Mouse (Mus musculus): Measurements from ENCODE around the gene H2-M10.2.
A peak's percentile ranks its signal among the peaks of the same experiment; 100 is the strongest.
"Not testable (repeated sequence)": the region's sequence is repeated elsewhere in the genome, so short reads cannot be mapped to it uniquely, and the experiment has no call there.

Gene H2-M10.2

DNA sequence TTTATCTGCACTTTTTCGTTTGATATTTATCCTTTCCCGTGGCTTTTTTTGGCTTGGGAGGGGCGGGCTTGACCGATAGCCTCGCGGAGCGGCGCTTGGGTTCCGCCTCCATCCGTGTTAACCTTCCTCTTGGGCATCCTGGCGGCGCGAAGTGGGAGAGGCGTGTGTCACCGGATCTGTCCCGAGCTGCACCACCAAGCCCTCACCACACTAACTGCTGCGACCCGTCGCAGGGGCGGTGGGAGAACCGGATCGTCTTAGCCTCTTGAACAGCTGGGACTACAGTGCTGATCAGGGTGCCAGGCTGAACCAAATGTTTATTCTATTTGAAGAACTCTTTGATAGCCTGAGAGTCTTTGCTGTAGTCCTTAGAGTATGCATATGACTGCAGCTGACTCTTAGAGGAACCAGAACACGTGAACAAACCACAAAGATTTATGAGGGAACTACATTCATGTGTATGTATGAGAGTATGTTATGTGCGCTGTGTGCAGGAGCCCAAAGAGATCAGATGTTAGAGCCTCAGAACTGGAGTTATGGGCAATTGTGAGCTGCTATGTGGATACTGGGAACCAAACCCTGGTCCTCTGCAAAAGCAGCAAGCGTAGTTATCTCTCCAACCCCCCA is 33.9 kb downstream of the H2-M10.2 start:
- no peak for DNase-seq (ENCODE audit: low spot score)

DNA sequence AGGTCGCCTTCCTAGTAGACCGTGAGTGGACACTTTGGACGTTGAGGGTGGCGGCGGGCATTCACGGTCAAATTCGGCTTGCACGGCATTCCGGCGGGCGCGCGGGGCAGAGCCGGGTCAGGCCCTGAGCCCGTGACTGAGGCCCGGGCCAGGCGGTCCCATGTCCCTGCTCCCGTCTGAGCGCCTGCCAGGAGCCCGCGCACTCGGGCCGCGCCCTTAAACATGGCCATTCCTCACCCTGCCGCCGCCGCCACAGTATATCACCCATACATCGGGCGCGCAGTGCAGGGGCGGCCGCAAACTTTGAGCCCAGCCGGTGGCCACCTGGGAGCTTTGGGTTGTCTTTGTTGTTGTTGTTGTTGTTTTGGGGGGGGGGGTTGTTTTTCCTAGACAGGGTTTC is 37.4 kb downstream of the H2-M10.2 start:
- DNase-seq (ENCODE audit: low spot score), result no peak

DNA sequence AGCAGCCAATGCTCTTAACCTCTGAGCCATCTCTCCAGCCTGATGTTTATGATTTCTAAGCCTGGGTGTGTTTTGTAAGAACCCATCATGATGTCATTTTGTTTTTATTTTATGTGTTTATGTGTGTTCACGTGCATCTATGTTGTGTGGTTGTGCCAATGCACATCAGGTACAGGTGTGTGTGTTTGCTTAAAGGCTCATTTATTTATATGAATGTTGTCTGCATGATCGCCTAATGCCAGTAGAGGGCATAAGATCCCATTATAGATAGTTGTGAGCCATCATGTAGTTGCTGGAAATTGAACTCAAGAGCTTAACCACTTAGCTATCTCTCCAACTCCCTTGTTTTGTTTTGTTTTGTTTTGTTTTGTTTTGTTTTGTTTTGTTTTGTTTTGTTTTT is 40.5 kb downstream of the H2-M10.2 start:
- no peak for DNase-seq (ENCODE audit: low spot score)

DNA sequence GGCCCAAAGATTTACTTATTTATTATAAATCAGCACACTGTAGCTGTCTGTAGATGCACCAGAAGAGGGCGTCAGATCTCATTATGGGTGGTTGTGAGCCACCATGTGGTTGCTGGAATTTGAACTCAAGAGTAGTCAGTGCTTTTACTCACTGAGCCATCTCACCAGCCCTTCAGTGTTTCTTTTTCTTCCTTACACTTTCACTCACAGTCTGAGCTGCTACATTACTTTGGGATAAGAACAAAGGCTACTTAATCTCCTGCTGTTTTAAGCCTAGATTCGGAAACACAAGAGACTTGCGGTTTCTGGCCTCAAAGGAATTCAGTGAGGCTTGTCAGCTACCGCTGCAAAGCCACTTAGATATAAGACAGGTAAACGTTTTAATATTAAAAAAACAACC is 42.3 kb downstream of the H2-M10.2 start:
- no peak for DNase-seq (ENCODE audit: low spot score)

DNA sequence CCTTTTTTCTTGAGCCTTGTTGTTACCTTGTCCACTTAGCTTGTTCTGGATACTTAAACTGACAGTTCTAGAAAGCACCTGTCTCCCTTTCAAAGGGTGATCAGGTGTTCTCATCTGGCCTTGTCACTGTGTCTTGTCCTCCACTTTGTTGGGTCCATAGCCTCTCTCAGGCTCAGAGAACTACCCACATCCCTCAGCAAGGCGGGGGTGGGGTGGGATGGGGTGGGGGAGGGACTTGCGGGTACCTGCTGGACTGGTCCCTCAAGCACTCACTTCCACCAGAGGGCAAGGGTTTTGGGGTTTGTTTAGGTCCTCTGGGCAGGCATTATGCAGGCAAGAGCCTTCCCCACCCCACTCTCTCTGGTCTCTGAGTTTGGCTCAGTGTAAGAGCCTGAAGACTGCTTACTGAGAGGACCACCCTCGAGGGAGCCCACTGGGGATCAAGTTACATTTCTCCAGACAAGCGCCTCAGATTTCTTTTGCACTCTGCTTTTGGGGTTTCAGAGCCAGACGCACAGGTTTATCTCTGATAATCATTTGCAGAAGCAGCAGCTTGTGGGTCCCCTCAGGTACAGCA is 45.6 kb downstream of the H2-M10.2 start:
- DNase-seq (ENCODE audit: low spot score), result peak; percentile 49

DNA sequence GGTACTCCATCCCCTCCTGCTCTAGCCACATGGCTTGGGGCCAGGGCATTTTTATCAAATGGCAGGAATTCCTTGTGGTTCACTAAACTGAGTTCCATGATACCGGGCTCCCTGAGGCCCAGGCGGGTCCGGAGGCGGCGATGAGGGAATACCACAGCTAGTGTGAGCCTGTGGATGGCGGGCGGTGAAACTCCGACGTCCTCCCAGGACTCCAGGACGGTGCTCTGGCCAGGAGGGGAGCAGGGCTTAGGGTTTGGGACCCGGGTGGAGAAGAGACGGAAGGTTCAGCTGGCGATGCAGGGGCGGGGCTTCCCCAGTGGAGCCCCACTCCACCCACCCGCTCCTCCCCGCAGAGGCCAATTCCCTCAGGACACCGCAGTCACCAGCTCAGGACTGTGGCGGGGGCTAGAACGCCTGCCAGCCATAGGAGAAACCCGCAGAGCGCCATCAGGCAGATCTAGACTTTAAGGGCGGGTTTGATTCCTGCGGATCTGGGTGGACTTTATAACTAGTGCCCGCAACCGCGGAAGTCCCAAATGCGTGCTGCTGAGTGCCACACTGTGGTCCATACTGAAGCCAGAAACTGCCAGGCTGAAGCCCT is 48.9 kb downstream of the H2-M10.2 start:
- DNase-seq (ENCODE audit: low spot score), result no peak

DNA sequence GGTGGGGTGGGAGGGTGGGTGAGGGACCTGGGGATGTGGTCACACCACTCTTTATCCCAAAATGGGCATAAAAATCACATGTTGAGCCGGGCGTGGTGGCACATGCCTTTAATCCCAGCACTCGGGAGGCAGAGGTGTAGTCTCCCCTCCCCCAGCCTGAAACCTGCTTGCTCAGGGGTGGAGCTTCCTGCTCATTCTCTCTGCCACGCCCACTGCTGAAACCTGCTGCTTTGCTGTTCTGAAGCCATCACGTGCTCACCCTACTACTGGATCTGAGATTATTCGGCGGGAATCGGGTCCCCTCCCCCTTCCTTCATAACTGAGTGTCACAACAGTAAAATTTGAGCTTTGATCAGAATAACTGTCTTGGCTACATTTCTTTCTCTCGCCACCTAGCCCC is 51.0 kb downstream of the H2-M10.2 start:
- not testable (repeated sequence) for DNase-seq (ENCODE audit: low spot score)
